Mouse (Mus musculus) C2C12 (cell line): Measurements from ENCODE around the gene Ptprj.

Experiments
- CTCF ChIP-seq: IDR thresholded peaks from one replicate; pipeline ENCODE4 v1.5.1; 2011; ENCODE audit not compliant: control insufficient read depth, insufficient read depth, insufficient read length
- MAX ChIP-seq: IDR thresholded peaks from one replicate; pipeline ENCODE4 v1.6.1; 2011; ENCODE audit warnings: mild to moderate bottlenecking, control low read depth
- MYOG ChIP-seq: IDR thresholded peaks from one replicate; pipeline ENCODE4 v1.6.1; 2011; ENCODE audit not compliant: control insufficient read depth, insufficient read length; ENCODE audit errors: extremely low read depth

GRCm38 (mm10) chr2:90503182-90503833 lies 77.1 kb downstream of the Ptprj start:
- TF ChIP-seq CTCF, result no peak
- no peak for TF ChIP-seq MYOG
- TF ChIP-seq MAX, result no peak
